Mouse (Mus musculus) limb, embryonic 14.5 days (tissue): ENCODE measurements around the gene Emc4. TPM values are rescaled to one million over a fixed set of nuclear protein-coding genes. Genes with fewer than 3 reads are reported as not detected.

ENCODE experiments used
- ATAC-seq: fragments of 200-750 bp; cut with Nextera tagmentation; 2 replicates; pipeline ENCODE4 v1.8.0; 2017; ENCODE audit warnings: low read depth, moderate number of reproducible peaks, moderate TSS enrichment; ENCODE audit not compliant: low FRiP score
- DNase-seq: peaks from one replicate; pipeline ENCODE4 v3.0.0-alpha.2; 2015; ENCODE audit warnings: low spot score
- H3K27ac ChIP-seq: fragments of 300-500 bp; sonication (generic); replicated peaks from 2 replicates; pipeline ENCODE4 v1.5.1; 2014; ENCODE audit warnings: low read depth, mild to moderate bottlenecking, low read length, moderate library complexity, mixed read lengths
- H3K27me3 ChIP-seq: fragments of 300-500 bp; sonication (generic); 2 replicates; pipeline ENCODE4 v1.6.1; 2014; ENCODE audit warnings: low read length, mixed read lengths; ENCODE audit not compliant: control insufficient read depth, insufficient read depth
- H3K36me3 ChIP-seq: fragments of 300-500 bp; sonication (generic); 2 replicates; pipeline ENCODE4 v1.6.1; 2014; ENCODE audit warnings: mild to moderate bottlenecking, low read length, moderate library complexity, mixed read lengths; ENCODE audit not compliant: control insufficient read depth, insufficient read depth
- H3K4me1 ChIP-seq: fragments of 300-500 bp; sonication (generic); 2 replicates; pipeline ENCODE4 v1.6.1; 2014; ENCODE audit warnings: antibody characterized with exemption, low read length, mixed read lengths; ENCODE audit not compliant: control insufficient read depth, insufficient read depth
- H3K4me2 ChIP-seq: fragments of 300-500 bp; sonication (generic); replicated peaks from 2 replicates; pipeline ENCODE4 v1.6.1; 2014; ENCODE audit warnings: low read depth, mild to moderate bottlenecking, low read length, moderate library complexity; ENCODE audit not compliant: severe bottlenecking
- H3K4me3 ChIP-seq: fragments of 300-500 bp; sonication (generic); replicated peaks from 2 replicates; pipeline ENCODE4 v1.5.1; 2014; ENCODE audit warnings: low read length
- H3K9ac ChIP-seq: fragments of 300-500 bp; sonication (generic); 2 replicates; pipeline ENCODE4 v1.6.1; 2014; ENCODE audit warnings: mild to moderate bottlenecking, low read depth, low read length, moderate library complexity; ENCODE audit not compliant: severe bottlenecking
- H3K9me3 ChIP-seq: fragments of 300-500 bp; sonication (generic); 2 replicates; pipeline ENCODE4 v1.6.1; 2016; ENCODE audit warnings: low read length; ENCODE audit not compliant: control insufficient read depth
- POLR2A ChIP-seq: fragments of 200-500 bp; IDR thresholded peaks from 2 replicates; pipeline ENCODE4 v1.8.0; 2012; ENCODE audit warnings: inconsistent platforms, mild to moderate bottlenecking, moderate library complexity, borderline replicate concordance; ENCODE audit not compliant: insufficient read depth, insufficient read length; ENCODE audit errors: extremely low read depth
- WGBS: fragments of 180-500 bp; shearing (Covaris S2); extraction: QIAGEN DNeasy Blood & Tissue Kit; methylation state at CpG from one replicate; pipeline ENCODE4 v1.1.7; 2014; 5-methylcytosine and 5-hydroxymethylcytosine counted together
- polyA plus RNA-seq, 2 experiments: library from polyadenylated mRNA; depleted of rRNA in 1 of 2; stranded (reverse) in 1 of 2; unstranded in 1 of 2; fragments of >200 nt; fragmentation: Nextera tagmentation in 1 of 2; extraction: Ambion mirVana in 1 of 2; gene quantifications; 2 replicates each; pipeline versions ENCODE4 v1.2.1 to v1.2.3; 2012 to 2014

Gene Emc4
- polyA plus RNA-seq, 2 experiments = 83.0 to 108 TPM

GRCm38 (mm10) chr2:112374610-112375009 is 6.8 kb upstream of the Emc4 start:
- Histone ChIP-seq H3K36me3 (no peaks in the 10 kb centered on the region), H3K4me2 (no peak overlapping the region), H3K4me3 (no peak overlapping the region), H3K4me1 (no peaks in the 10 kb centered on the region), H3K27me3 (no peaks in the 10 kb centered on the region), H3K27ac (no peak overlapping the region), H3K9ac (no peak overlapping the region), H3K9me3 (no peaks in the 10 kb centered on the region)
- no peak for ATAC-seq
- no peak for DNase-seq
- WGBS = 48% methylated on average over 5 of the region's 5 CpGs
- TF ChIP-seq POLR2A = no peak

GRCm38 (mm10) chr2:112373141-112373540 is 5.3 kb upstream of the Emc4 start:
- no peaks in the 10 kb centered on the region for H3K9me3 ChIP-seq
- no peak for DNase-seq
- no peaks in the 10 kb centered on the region for H3K4me1 ChIP-seq
- WGBS = 70% methylated on average over 4 of the region's 4 CpGs
- H3K27me3 ChIP-seq = no peaks in the 10 kb centered on the region
- no peak overlapping the region for H3K9ac ChIP-seq
- TF ChIP-seq POLR2A = no peak
- H3K36me3 ChIP-seq = no peaks in the 10 kb centered on the region
- ATAC-seq = no peak
- H3K4me2 ChIP-seq = no peak overlapping the region
- no peak overlapping the region for H3K4me3 ChIP-seq
- H3K27ac ChIP-seq = no peak overlapping the region

GRCm38 (mm10) chr2:112369941-112370340 is 2.1 kb upstream of the Emc4 start:
- Histone ChIP-seq H3K9ac (no peak overlapping the region), H3K36me3 (peaks cover under 1% of the 10 kb centered on the region; the same call in 1 of the 2 replicates), H3K4me1 (peaks cover 7% of the 10 kb centered on the region), H3K9me3 (no peaks in the 10 kb centered on the region), H3K27me3 (no peaks in the 10 kb centered on the region), H3K4me3 (no peak overlapping the region), H3K27ac (no peak overlapping the region), H3K4me2 (no peak overlapping the region)
- WGBS = 66% methylated on average over 5 of the region's 5 CpGs
- ATAC-seq = no peak
- no peak for TF ChIP-seq POLR2A
- no peak for DNase-seq

- Histone ChIP-seq H3K36me3 (peaks cover 23% of the 10 kb centered on the region), H3K27ac (peak overlapping the region; percentile 77; the same call in 1 of the 2 replicates), H3K9ac (peak overlapping the region; percentile 77), H3K9me3 (no peaks in the 10 kb centered on the region), H3K4me3 (peak overlapping the region; percentile 76), H3K4me1 (peaks cover 7% of the 10 kb centered on the region), H3K27me3 (no peaks in the 10 kb centered on the region), H3K4me2 (peak overlapping the region; percentile 83)
- ATAC-seq (peak; percentile 5; the same call in 1 of the 2 replicates), DNase-seq (no peak)
- 23% methylated on average over 15 of the region's 15 CpGs for WGBS
- TF ChIP-seq POLR2A = no peak
Measured at GRCm38 (mm10) chr2:112367222-112367621, 605 bp downstream of the Emc4 start.

- Histone ChIP-seq H3K36me3 (peaks cover 71% of the 10 kb centered on the region), H3K27me3 (no peaks in the 10 kb centered on the region), H3K4me2 (no peak overlapping the region), H3K9ac (no peak overlapping the region), H3K4me3 (no peak overlapping the region), H3K9me3 (no peaks in the 10 kb centered on the region), H3K27ac (no peak overlapping the region), H3K4me1 (no peaks in the 10 kb centered on the region)
- no peak for TF ChIP-seq POLR2A
- ATAC-seq (no peak), DNase-seq (no peak)
- 88% methylated on average over 2 of the region's 2 CpGs for WGBS
Measured at GRCm38 (mm10) chr2:112360781-112361169, 7.1 kb downstream of the Emc4 start.
